Mouse (Mus musculus): ENCODE results near the gene Gpr139.

The Gpr139 gene

DNA sequence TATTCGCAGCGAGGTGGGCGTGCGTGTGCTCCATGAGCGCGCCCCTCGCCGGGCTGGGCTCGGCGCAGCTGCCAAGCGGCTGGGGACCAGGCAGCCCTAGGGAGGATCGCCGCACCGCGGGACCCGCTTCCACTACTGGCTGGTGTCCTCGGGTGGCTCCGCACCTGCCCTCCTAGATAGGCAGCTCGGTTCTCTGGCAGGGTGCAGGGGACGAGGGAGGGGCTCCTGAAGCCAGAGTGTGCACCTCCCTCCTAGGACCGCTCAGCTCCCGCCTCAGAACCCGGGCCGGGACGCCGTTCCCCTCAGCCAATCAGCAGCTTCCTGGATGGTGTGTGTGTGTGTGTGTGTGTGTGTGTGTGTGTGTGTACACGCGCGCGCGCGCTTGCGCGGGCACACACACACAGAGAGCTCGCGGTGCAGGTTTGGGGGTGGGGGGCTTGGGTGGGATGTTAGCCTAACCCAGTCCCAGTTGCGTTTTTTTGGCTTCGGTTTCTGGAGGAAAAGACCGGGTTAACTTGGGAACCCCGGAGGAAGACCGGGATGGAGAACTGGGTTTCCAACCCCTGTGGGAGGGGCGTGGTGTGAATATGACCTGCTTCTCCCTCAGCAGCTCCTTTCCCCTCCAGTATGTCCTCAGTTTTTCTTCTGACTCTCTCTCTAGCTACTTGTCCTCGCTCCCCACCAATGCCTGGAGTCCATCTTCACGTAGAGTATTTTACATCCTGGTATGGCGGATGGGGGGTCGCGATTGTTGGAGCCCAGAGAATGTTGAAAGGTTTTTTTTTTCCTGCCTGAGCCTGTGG lies at the start of gene Gpr139:
Gene Gpr139 (minus strand): TSS at position 263 of the 803 bp plus-strand sequence.
- no peak for TF ChIP-seq POU5F1 (IDR thresholded peaks at IDR 0.05; ENCODE audit: borderline replicate concordance, low read length)
- TF ChIP-seq NANOG (IDR thresholded peaks at IDR 0.05; ENCODE audit: borderline replicate concordance, low read length), result no peak
- TF ChIP-seq CTCF (conservative IDR thresholded peaks at IDR 0.05; ENCODE audit: low read length), result no peak
- peaks cover 78% of the 10 kb centered on the region for H3K27me3 ChIP-seq (ENCODE audit: insufficient read depth, low read length)
- peak within 1 kb of the TSS; percentile 82 for H3K4me3 ChIP-seq (replicated peaks; ENCODE audit: low read length)
- H3K4me1 ChIP-seq (replicated peaks; ENCODE audit: low read depth, low read length), result peaks cover 24% of the 10 kb centered on the region
- H3K9me3 ChIP-seq (ENCODE audit: low read length), result no peaks in the 10 kb centered on the region
- no peaks in the 10 kb centered on the region for H3K36me3 ChIP-seq (ENCODE audit: insufficient read depth, low read length)

DNA sequence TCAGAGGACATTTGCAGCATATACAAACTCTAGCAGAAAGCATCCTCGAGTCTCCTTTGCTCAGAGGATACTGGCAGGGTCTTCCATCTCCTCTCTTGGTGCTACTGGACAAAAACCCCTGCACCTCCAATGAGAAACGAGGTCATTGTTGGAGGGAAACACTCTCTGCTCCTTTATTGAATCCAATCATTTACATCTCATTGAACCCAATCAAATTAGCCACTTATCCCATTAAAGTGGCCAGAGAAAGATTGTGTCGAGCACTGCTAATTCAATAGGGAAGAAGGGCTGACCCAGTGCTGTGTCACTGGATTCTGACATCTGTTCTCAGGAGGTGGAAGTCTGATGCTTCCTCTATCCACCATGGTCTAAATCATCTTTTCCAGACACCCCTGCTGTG lies 46.6 kb upstream of the Gpr139 start:
- H3K4me3 ChIP-seq (replicated peaks; ENCODE audit: low read length), result no peak overlapping the region
- 0 out of 2 replicates have a peak, but pooled peaks have one; percentile 7 for TF ChIP-seq NANOG (IDR thresholded peaks at IDR 0.05; ENCODE audit: borderline replicate concordance, low read length)
- no peak for TF ChIP-seq CTCF (conservative IDR thresholded peaks at IDR 0.05; ENCODE audit: low read length)
- H3K36me3 ChIP-seq (ENCODE audit: insufficient read depth, low read length), result no peaks in the 10 kb centered on the region
- 0 out of 2 replicates have a peak, but pooled peaks cover 2% of the 10 kb centered on the region for H3K4me1 ChIP-seq (replicated peaks; ENCODE audit: low read depth, low read length)
- no peaks in the 10 kb centered on the region for H3K9me3 ChIP-seq (ENCODE audit: low read length)
- no peaks in the 10 kb centered on the region for H3K27me3 ChIP-seq (ENCODE audit: insufficient read depth, low read length)

GRCm38 (mm10) chr7:119222706-119223105 lies 38.3 kb upstream of the Gpr139 start:
- no peaks in the 10 kb centered on the region for H3K36me3 ChIP-seq (ENCODE audit: insufficient read depth, low read length)

DNA sequence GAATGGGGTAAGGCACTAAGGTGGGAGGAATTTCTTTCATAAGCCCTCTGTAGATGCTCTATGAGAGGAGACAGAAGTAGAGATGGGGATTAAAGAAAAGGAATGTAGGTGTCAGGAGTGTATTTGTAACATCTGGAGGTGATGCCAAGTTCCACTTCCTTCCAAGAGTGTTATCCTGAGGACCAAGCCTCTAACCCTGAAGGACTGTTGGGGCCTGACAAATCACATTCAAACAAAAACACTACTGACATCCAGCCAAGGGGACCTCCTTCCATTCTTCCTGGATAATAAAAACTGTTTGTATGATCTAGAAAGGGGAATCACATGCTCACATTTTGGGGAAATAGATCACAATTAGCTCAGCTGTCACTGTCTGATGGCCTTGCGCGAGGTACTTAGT lies 34.7 kb upstream of the Gpr139 start:
- H3K4me3 ChIP-seq (replicated peaks; ENCODE audit: low read length), result no peak overlapping the region
- no peaks in the 10 kb centered on the region for H3K27me3 ChIP-seq (ENCODE audit: insufficient read depth, low read length)
- no peaks in the 10 kb centered on the region for H3K36me3 ChIP-seq (ENCODE audit: insufficient read depth, low read length)
- no peak for TF ChIP-seq POU5F1 (IDR thresholded peaks at IDR 0.05; ENCODE audit: borderline replicate concordance, low read length)
- TF ChIP-seq NANOG (IDR thresholded peaks at IDR 0.05; ENCODE audit: borderline replicate concordance, low read length), result no peak
- TF ChIP-seq CTCF (conservative IDR thresholded peaks at IDR 0.05; ENCODE audit: low read length), result no peak
- peaks cover 8% of the 10 kb centered on the region for H3K9me3 ChIP-seq (ENCODE audit: low read length)
- no peaks in the 10 kb centered on the region for H3K4me1 ChIP-seq (replicated peaks; ENCODE audit: low read depth, low read length)

More at GRCm38 (mm10) chr7:119222706-119223105, 38.3 kb upstream of the Gpr139 start:
- no peak for TF ChIP-seq POU5F1 (IDR thresholded peaks at IDR 0.05; ENCODE audit: borderline replicate concordance, low read length)
- TF ChIP-seq NANOG (IDR thresholded peaks at IDR 0.05; ENCODE audit: borderline replicate concordance, low read length), result no peak
- no peak for TF ChIP-seq CTCF (conservative IDR thresholded peaks at IDR 0.05; ENCODE audit: low read length)
- no peaks in the 10 kb centered on the region for H3K27me3 ChIP-seq (ENCODE audit: insufficient read depth, low read length)
- H3K4me3 ChIP-seq (replicated peaks; ENCODE audit: low read length), result no peak overlapping the region
- H3K9me3 ChIP-seq (ENCODE audit: low read length), result peaks cover 14% of the 10 kb centered on the region
- H3K4me1 ChIP-seq (replicated peaks; ENCODE audit: low read depth, low read length), result no peaks in the 10 kb centered on the region

GRCm38 (mm10) chr7:119207251-119207650 lies 22.8 kb upstream of the Gpr139 start:
- Histone ChIP-seq H3K36me3 (ENCODE audit: insufficient read depth, low read length) (no peaks in the 10 kb centered on the region), H3K27me3 (ENCODE audit: insufficient read depth, low read length) (0 out of 2 replicates have a peak, but pooled peaks cover 5% of the 10 kb centered on the region), H3K9me3 (ENCODE audit: low read length) (no peaks in the 10 kb centered on the region), H3K4me1 (replicated peaks; ENCODE audit: low read depth, low read length) (peaks cover 6% of the 10 kb centered on the region; the same call in 1 of the 2 replicates), H3K4me3 (replicated peaks; ENCODE audit: low read length) (no peak overlapping the region)
- TF ChIP-seq CTCF (conservative IDR thresholded peaks at IDR 0.05; ENCODE audit: low read length) (no peak), POU5F1 (IDR thresholded peaks at IDR 0.05; ENCODE audit: borderline replicate concordance, low read length) (no peak), NANOG (IDR thresholded peaks at IDR 0.05; ENCODE audit: borderline replicate concordance, low read length) (no peak)

DNA sequence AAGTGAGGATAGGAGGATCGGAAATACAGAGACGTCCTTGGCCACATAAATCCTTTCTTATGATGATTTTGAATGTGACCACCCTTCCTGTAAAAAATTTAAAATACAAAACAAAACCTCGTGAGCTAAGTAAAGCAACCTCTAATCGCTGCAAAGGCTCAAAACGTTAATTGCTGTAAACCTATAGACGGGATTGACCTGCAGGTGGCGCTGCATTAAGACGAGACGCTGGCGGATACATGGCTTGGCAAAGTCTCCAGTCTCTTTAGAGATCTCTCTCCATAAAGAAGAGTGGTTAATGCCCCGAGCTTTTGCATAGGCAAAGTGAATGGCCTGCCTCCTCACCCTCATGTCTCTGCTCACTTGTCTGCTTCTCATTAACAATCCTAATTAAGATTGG lies 2.0 kb upstream of the Gpr139 start:
- Histone ChIP-seq H3K4me1 (replicated peaks; ENCODE audit: low read depth, low read length) (peaks cover 24% of the 10 kb centered on the region), H3K9me3 (ENCODE audit: low read length) (no peaks in the 10 kb centered on the region), H3K27me3 (ENCODE audit: insufficient read depth, low read length) (peaks cover 66% of the 10 kb centered on the region), H3K4me3 (replicated peaks; ENCODE audit: low read length) (no peak overlapping the region), H3K36me3 (ENCODE audit: insufficient read depth, low read length) (no peaks in the 10 kb centered on the region)
- TF ChIP-seq POU5F1 (IDR thresholded peaks at IDR 0.05; ENCODE audit: borderline replicate concordance, low read length) (no peak), CTCF (conservative IDR thresholded peaks at IDR 0.05; ENCODE audit: low read length) (peak; percentile 61), NANOG (IDR thresholded peaks at IDR 0.05; ENCODE audit: borderline replicate concordance, low read length) (no peak)

GRCm38 (mm10) chr7:119185181-119185940 lies 958 bp upstream of the Gpr139 start:
- H3K4me1 ChIP-seq (replicated peaks; ENCODE audit: low read depth, low read length), result peaks cover 24% of the 10 kb centered on the region
- no peaks in the 10 kb centered on the region for H3K9me3 ChIP-seq (ENCODE audit: low read length)
- TF ChIP-seq POU5F1 (IDR thresholded peaks at IDR 0.05; ENCODE audit: borderline replicate concordance, low read length), result no peak
- no peak for TF ChIP-seq NANOG (IDR thresholded peaks at IDR 0.05; ENCODE audit: borderline replicate concordance, low read length)
- no peak for TF ChIP-seq CTCF (conservative IDR thresholded peaks at IDR 0.05; ENCODE audit: low read length)
- H3K36me3 ChIP-seq (ENCODE audit: insufficient read depth, low read length), result no peaks in the 10 kb centered on the region
- H3K4me3 ChIP-seq (replicated peaks; ENCODE audit: low read length), result peak overlapping the region; percentile 82
- peaks cover 76% of the 10 kb centered on the region for H3K27me3 ChIP-seq (ENCODE audit: insufficient read depth, low read length)

GRCm38 (mm10) chr7:119181053-119181452 lies 3.4 kb downstream of the Gpr139 start:
- peaks cover 20% of the 10 kb centered on the region for H3K4me1 ChIP-seq (replicated peaks; ENCODE audit: low read depth, low read length)
- H3K4me3 ChIP-seq (replicated peaks; ENCODE audit: low read length), result no peak overlapping the region
- no peaks in the 10 kb centered on the region for H3K36me3 ChIP-seq (ENCODE audit: insufficient read depth, low read length)
- H3K27me3 ChIP-seq (ENCODE audit: insufficient read depth, low read length), result peaks cover 61% of the 10 kb centered on the region
- no peak for TF ChIP-seq NANOG (IDR thresholded peaks at IDR 0.05; ENCODE audit: borderline replicate concordance, low read length)
- TF ChIP-seq POU5F1 (IDR thresholded peaks at IDR 0.05; ENCODE audit: borderline replicate concordance, low read length), result no peak
- TF ChIP-seq CTCF (conservative IDR thresholded peaks at IDR 0.05; ENCODE audit: low read length), result no peak
- no peaks in the 10 kb centered on the region for H3K9me3 ChIP-seq (ENCODE audit: low read length)

All from E14TG2a.4 (cell line).